23 mouse cellular contexts compared by ENCODE assay signal in genomic region chr2:63931041-63931440, GRCm38 (mm10).
"Had no signal": no experiment of that assay in that cellular context is flagged by ENCODE, and none has a peak within 500 bp of the region (broad histone marks: within the 10 kb centered on the region; RNA-seq: fewer than 3 reads in every experiment).

No protein-coding gene starts in this region.

- DNase-seq: gastrocnemius, postnatal 14 days; gastrocnemius, postnatal 36 days; heart, adult 18-20 months; heart, postnatal 10 days; heart, postnatal 4 days; kidney, adult 18-20 months; kidney, adult 8-10 months; kidney, postnatal 10 days; kidney, postnatal 25 days; kidney, postnatal 4 days; liver; liver, embryonic 13.5 days had no signal

- H3K27ac ChIP-seq: heart, embryonic 10.5 days; hindbrain, embryonic 10.5 days; hindbrain, embryonic 12.5 days; hindbrain, embryonic 14.5 days; intestine, embryonic 15.5 days; layer of hippocampus, adult 2 months; left cerebral cortex, adult 2 months; limb, embryonic 10.5 days; limb, embryonic 12.5 days; liver, embryonic 13.5 days; liver, embryonic 15.5 days had no signal

- H3K36me3 ChIP-seq: heart, embryonic 10.5 days; heart, embryonic 12.5 days; hindbrain, embryonic 10.5 days; hindbrain, embryonic 12.5 days; intestine, embryonic 15.5 days; limb, embryonic 10.5 days; limb, embryonic 12.5 days; liver, embryonic 13.5 days; liver, embryonic 15.5 days had no signal

- H3K9ac ChIP-seq: heart, embryonic 12.5 days; hindbrain, embryonic 12.5 days; hindbrain, embryonic 14.5 days; intestine, embryonic 15.5 days; limb, embryonic 12.5 days; liver, embryonic 13.5 days; liver, embryonic 15.5 days had no signal

- H3K4me1 ChIP-seq: heart, embryonic 10.5 days; heart, embryonic 12.5 days; hindbrain, embryonic 12.5 days; intestine, embryonic 15.5 days; limb, embryonic 10.5 days; limb, embryonic 12.5 days; liver, embryonic 13.5 days; liver, embryonic 15.5 days had no signal

- H3K9me3 ChIP-seq: heart, embryonic 10.5 days; hindbrain, embryonic 10.5 days; hindbrain, embryonic 12.5 days; intestine, embryonic 15.5 days; limb, embryonic 10.5 days; limb, embryonic 12.5 days; liver, embryonic 13.5 days; liver, embryonic 15.5 days had no signal

- H3K4me3 ChIP-seq: heart, embryonic 10.5 days; heart, embryonic 12.5 days; hindbrain, embryonic 10.5 days; hindbrain, embryonic 12.5 days; intestine, embryonic 15.5 days; layer of hippocampus, adult 2 months; left cerebral cortex, adult 2 months; limb, embryonic 10.5 days; limb, embryonic 12.5 days; liver, embryonic 13.5 days; liver, embryonic 15.5 days had no signal
